Mouse (Mus musculus) neural tube, embryonic 11.5 days (tissue): ENCODE measurements around the gene Cphx3. TPM values are rescaled to one million over a fixed set of nuclear protein-coding genes. Genes with fewer than 3 reads are reported as not detected.
"Not testable (repeated sequence)": the region's sequence is repeated elsewhere in the genome, so short reads cannot be mapped to it uniquely, and the experiment has no call there.

ENCODE experiments used
- ATAC-seq: fragments of 200-750 bp; cut with Nextera tagmentation; 2 replicates; pipeline ENCODE4 v1.8.0; 2017; ENCODE audit warnings: moderate number of reproducible peaks, mild to moderate bottlenecking, moderate TSS enrichment, moderate library complexity; ENCODE audit not compliant: insufficient read depth, low FRiP score, low TSS enrichment
- DNase-seq: peaks from one replicate; pipeline ENCODE4 v3.0.0-alpha.2; 2015; ENCODE audit warnings: low spot score
- H3K27ac ChIP-seq: fragments of 300-500 bp; sonication (generic); 2 replicates; pipeline ENCODE4 v1.5.1; 2014; ENCODE audit warnings: low read depth, mild to moderate bottlenecking, low read length
- H3K27me3 ChIP-seq: fragments of 300-500 bp; sonication (generic); 2 replicates; pipeline ENCODE4 v1.6.1; 2014; ENCODE audit warnings: mild to moderate bottlenecking, low read length, mixed read lengths; ENCODE audit not compliant: control insufficient read depth, insufficient read depth
- H3K36me3 ChIP-seq: fragments of 300-500 bp; sonication (generic); 2 replicates; pipeline ENCODE4 v1.6.1; 2014; ENCODE audit warnings: mild to moderate bottlenecking, low read length, moderate library complexity, mixed read lengths; ENCODE audit not compliant: control insufficient read depth, insufficient read depth
- H3K4me1 ChIP-seq: fragments of 300-500 bp; sonication (generic); 2 replicates; pipeline ENCODE4 v1.6.1; 2014; ENCODE audit warnings: low read length, mixed read lengths; ENCODE audit not compliant: control insufficient read depth, insufficient read depth
- H3K4me2 ChIP-seq: fragments of 300-500 bp; sonication (generic); 2 replicates; pipeline ENCODE4 v1.6.1; 2014; ENCODE audit warnings: low read depth, mild to moderate bottlenecking, moderate library complexity
- H3K4me3 ChIP-seq: fragments of 300-500 bp; sonication (generic); 2 replicates; pipeline ENCODE4 v1.5.1; 2014; ENCODE audit warnings: low read depth, low read length
- H3K9ac ChIP-seq: fragments of 300-500 bp; sonication (generic); 2 replicates; pipeline ENCODE4 v1.6.1; 2014; ENCODE audit warnings: mild to moderate bottlenecking, low read length
- H3K9me3 ChIP-seq: fragments of 300-500 bp; sonication (generic); 2 replicates; pipeline ENCODE4 v1.6.1; 2016; ENCODE audit warnings: low read length; ENCODE audit not compliant: control insufficient read depth
- WGBS: fragments of 180-500 bp; shearing (Covaris S2); extraction: QIAGEN DNeasy Blood & Tissue Kit; methylation state at CpG from one replicate; pipeline ENCODE4 v1.1.7; 2014; 5-methylcytosine and 5-hydroxymethylcytosine counted together
- polyA plus RNA-seq: library from polyadenylated mRNA; unstranded; fragments of >200 nt; fragmentation: Nextera tagmentation; extraction: Ambion mirVana; gene quantifications from 2 replicates; pipeline ENCODE4 v1.2.1, GENCODE M21; 2014

Gene Cphx3
- polyA plus RNA-seq, 1 experiment from 2014 or later: not detected

DNA sequence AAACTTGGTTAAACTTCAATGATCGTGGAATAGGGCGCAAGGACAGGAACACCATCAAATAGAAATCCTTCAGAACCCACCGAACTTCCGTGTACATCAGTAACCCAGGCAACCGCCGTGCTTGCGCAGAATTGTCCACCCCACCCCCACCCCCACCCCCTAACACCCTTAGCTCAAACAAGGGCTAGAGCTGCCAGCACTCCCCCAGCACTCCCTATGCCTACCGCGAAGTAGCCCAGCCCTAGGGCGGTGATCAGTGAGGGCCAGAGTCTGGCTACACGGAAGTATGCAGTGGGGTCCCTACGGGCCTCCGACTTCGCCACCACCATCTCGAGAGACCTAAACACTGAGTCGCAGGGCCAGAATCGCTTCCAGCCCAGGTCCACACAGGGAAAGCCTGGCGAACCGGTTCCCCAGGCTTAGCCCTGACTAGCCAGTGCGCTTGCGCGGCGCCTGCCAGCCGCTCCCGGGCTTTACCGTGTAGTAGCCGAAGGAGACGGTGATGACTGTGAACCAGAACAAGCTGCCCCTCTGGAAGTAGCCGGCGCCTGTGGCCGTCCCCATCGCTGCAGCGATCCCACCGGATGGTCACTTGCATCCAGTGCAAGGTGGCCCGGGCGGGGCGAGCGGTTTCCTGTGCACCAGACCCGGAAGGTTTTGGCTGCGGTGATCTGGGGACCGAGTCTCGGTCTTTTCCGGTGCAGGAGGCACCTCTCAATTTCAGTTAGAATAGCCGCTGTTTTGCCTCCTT is 15.3 kb upstream of the Cphx3 start:
- not testable (repeated sequence) for H3K4me3 ChIP-seq, ATAC-seq, H3K27me3 ChIP-seq, DNase-seq, H3K9ac ChIP-seq, H3K9me3 ChIP-seq, H3K4me1 ChIP-seq, H3K36me3 ChIP-seq, H3K27ac ChIP-seq, H3K4me2 ChIP-seq
- no CpG with 5 or more reads among the region's 44 CpGs for WGBS

DNA sequence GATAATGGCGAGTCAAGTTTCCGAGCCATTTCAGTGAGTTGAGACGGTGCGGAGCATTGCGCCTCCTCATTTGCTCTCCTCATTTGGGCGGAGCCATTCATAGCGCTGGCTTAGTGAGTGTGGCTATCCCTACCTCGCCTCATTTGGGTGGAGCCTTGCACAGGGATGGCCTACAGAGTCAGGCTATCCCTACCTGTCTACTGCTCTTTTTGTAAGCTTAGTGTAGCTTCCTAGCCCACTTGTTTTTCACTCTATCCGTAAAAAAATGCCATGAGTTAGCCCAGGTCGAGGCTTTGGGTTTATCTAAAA is 14.8 kb upstream of the Cphx3 start, which contains the start of gene Tmem254c:
Gene Tmem254c (minus strand): TSS at position 31 of the 309 bp plus-strand sequence.
- not testable (repeated sequence) for H3K4me1 ChIP-seq, H3K27ac ChIP-seq, DNase-seq, H3K4me3 ChIP-seq, H3K27me3 ChIP-seq, H3K36me3 ChIP-seq, H3K9ac ChIP-seq, H3K9me3 ChIP-seq, H3K4me2 ChIP-seq
- no CpG with 5 or more reads among the region's 10 CpGs for WGBS
- peak; percentile 61; the same call in 1 of the 2 replicates for ATAC-seq

DNA sequence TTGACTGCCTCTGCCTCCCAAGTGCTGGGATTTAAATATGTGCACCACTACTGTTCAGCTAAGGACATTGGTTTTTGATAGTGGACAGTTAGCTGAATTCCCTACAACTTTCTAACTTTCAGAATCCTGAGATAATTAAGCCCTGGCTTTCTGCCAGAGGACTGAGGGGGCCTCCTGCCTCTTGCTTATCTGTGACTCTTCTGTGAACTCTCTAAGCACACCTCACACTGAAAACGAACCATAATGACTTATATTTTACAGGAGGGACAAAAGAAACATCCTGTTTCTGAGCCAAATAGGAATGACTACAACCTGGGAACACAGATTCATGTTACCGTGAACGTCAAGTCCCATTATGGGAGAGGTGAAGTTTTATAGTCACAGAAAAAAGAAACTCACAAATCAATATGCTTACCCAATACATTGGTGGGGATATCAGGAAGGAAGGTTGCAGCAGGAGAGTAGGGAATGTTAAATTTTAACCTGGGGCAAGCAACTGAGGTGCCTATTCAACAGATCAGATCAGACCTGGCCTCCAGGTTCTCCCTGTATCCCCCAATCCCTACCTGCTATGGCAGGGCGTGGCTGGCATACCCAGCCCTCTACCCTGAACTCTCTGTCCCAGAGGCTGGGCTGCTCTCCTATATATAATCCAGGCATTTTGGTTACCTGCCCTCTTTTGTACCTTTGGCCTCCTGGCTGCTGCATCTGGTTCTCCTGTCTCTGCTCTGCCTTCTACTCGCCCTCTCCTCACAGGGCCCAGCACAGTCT is 5.3 kb upstream of the Cphx3 start:
- H3K4me3 ChIP-seq, H3K27me3 ChIP-seq, DNase-seq, H3K36me3 ChIP-seq, H3K27ac ChIP-seq, ATAC-seq, H3K9ac ChIP-seq, H3K4me1 ChIP-seq, H3K9me3 ChIP-seq, H3K4me2 ChIP-seq: not testable (repeated sequence)
- WGBS: no CpG with 5 or more reads among the region's 5 CpGs

DNA sequence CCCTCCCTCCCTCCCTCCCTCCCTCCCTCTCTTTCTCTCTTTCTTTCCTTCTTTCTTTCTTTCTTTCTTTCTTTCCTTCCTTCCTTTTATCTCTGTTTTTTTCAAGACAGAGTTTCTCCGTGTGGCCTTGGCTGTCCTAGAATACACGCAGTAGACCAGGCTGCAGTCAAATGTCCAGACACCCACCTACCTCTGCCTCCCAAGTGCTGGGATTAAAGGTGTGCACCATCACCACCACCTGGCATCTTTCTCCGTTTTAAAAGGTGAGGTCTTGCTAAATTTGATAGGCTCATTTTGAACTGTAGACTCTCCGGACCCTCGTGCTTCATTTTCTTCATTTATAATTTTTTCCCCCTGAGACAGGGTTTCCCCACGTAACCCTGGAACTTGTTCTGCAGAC is 881 bp upstream of the Cphx3 start, which contains the start of gene Cphx2:
Gene Cphx2 (plus strand): TSS at position 301 of the 400 bp plus-strand sequence.
- not testable (repeated sequence) for H3K9me3 ChIP-seq, H3K4me3 ChIP-seq, H3K9ac ChIP-seq, H3K4me2 ChIP-seq, H3K27ac ChIP-seq, H3K4me1 ChIP-seq, DNase-seq, H3K36me3 ChIP-seq, ATAC-seq, H3K27me3 ChIP-seq
- no CpG with 5 or more reads among the region's 6 CpGs for WGBS

DNA sequence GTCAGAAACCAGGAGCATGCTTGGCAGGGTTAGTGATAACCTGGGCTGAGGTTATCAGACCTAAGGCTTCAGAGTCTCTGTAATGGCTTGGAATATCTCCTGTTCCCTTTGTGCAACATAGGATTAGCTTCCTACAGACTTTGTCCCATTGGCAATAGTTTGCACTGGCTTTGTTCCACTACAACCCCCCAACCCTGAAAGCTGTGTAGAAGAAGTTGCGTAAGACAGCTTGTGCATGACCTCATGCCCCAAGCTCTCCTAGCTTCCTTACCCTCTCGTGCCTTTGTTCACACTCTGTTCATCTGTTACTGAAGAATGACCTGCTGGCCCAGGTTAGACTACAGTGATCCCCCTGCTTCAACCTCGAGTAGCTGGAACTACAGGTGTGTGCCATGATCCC is 15.5 kb downstream of the Cphx3 start:
- not testable (repeated sequence) for DNase-seq, H3K4me2 ChIP-seq, H3K27ac ChIP-seq, H3K9me3 ChIP-seq, H3K36me3 ChIP-seq, H3K9ac ChIP-seq, ATAC-seq, H3K27me3 ChIP-seq, H3K4me1 ChIP-seq, H3K4me3 ChIP-seq
- WGBS: no CpG with 5 or more reads among the region's 3 CpGs

DNA sequence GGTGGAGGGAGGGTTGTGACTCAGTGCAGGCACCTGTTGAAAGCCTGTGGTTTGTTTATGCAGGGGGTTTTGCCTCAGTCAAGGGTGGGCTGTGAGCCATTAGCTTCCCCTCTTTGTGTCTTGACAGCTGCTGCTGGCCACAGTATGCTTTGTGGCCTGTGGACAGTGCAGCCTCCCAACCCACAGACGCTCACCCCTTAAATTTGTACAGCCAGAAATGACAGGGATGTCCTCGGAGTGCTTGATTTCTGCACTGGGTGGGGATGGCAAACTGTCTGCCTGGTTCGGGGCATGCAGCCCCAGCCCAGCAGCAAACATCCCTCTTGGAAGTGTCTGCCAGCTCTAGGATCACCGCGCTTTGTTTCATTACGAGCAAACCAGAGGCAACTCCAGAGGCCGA is 36.1 kb downstream of the Cphx3 start, which contains the start of gene Duxbl2:
Gene Duxbl2 (plus strand): TSS at position 200 of the 400 bp plus-strand sequence.
- peak; percentile 48 for ATAC-seq
- no CpG with 5 or more reads among the region's 7 CpGs for WGBS
- H3K27me3 ChIP-seq, DNase-seq, H3K9ac ChIP-seq, H3K9me3 ChIP-seq, H3K27ac ChIP-seq, H3K36me3 ChIP-seq, H3K4me2 ChIP-seq, H3K4me1 ChIP-seq, H3K4me3 ChIP-seq: not testable (repeated sequence)

DNA sequence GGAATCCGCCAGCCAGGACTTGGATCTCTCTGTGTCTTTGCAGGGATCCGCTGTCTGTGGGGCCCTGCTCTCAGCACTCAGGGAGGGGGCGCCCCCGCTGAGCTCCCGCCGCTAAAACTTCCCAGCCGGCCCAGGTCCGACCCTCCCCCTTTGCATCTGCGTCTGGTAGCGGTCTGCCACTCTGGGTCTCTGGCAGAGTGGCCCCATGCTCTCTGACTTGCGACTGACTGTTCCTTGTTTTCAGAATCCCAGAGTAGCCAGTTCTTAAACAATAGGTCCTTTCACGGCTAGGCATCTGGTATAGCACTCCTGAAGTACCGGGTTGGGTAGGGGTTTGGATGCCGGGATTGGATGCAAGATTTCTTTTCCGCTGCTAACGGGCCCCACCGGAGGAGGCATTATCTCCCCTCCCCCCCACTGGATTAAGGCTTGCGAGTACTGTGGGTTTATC is 36.5 kb downstream of the Cphx3 start:
- not testable (repeated sequence) for H3K4me1 ChIP-seq, H3K9ac ChIP-seq, DNase-seq, H3K27me3 ChIP-seq, H3K4me3 ChIP-seq, H3K27ac ChIP-seq, H3K4me2 ChIP-seq, H3K9me3 ChIP-seq, H3K36me3 ChIP-seq
- WGBS: no CpG with 5 or more reads among the region's 18 CpGs
- peak; percentile 88 for ATAC-seq

DNA sequence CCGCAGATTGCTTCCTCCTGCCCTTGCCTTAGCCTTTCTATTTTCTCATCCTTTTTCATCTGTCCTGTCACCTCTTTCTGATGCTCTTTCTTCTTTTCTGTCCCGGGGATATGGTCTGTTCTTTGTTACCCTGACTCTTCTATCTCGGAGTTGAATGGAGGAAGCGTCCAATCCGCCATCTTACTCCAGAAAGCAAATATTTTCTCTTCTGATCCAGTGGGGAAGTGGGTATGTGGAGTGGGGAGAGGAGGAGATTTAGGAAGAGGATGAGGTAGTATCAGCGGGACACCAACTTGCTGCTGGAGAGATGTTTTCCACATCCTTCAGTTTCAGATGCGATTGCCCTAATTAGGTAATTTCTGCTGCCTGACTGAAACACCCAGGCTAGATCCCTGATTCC is 37.0 kb downstream of the Cphx3 start:
- H3K4me1 ChIP-seq, H3K9me3 ChIP-seq, ATAC-seq, H3K27me3 ChIP-seq, H3K27ac ChIP-seq, H3K36me3 ChIP-seq, H3K4me2 ChIP-seq, H3K4me3 ChIP-seq, H3K9ac ChIP-seq, DNase-seq: not testable (repeated sequence)
- no CpG with 5 or more reads among the region's 7 CpGs for WGBS

DNA sequence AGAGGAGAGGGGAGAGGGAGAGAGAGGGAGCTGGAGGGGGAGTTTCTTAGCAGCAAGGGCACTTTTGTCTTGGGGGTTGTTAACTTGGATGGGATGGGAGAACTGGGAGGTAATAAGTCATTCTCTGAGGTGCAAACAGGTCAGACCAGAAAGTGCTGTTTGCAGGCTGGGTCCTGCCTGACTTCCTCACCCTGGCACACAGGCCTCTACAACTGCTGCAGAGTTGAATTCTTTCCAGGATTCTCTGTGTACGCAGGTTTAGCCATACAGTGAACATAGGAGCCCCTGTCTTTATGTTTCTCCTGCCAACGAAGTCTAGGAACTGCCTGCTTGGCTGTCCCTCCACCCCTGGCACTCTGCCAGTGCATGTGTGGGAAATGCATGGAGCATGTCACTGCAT is 65.0 kb downstream of the Cphx3 start:
- no CpG with 5 or more reads among the region's 2 CpGs for WGBS

More for the DNA sequence above, 65.0 kb downstream of the Cphx3 start:
- H3K4me2 ChIP-seq, H3K9ac ChIP-seq, H3K36me3 ChIP-seq, H3K27ac ChIP-seq, H3K4me3 ChIP-seq, ATAC-seq, DNase-seq, H3K4me1 ChIP-seq, H3K27me3 ChIP-seq, H3K9me3 ChIP-seq: not testable (repeated sequence)
